Mouse (Mus musculus) megakaryocyte, embryonic 14.5 days (primary cell): ENCODE results near the gene Galnt17.

Experiments used
- FLI1 ChIP-seq: IDR thresholded peaks from 2 replicates; pipeline ENCODE4 v1.6.1; 2012; ENCODE audit warnings: low read length, inconsistent platforms, mixed read lengths
- GATA1 ChIP-seq: IDR thresholded peaks from 3 replicates; pipeline ENCODE4 v1.6.1; 2012; ENCODE audit warnings: mixed read lengths, low read length, inconsistent platforms, borderline replicate concordance

DNA sequence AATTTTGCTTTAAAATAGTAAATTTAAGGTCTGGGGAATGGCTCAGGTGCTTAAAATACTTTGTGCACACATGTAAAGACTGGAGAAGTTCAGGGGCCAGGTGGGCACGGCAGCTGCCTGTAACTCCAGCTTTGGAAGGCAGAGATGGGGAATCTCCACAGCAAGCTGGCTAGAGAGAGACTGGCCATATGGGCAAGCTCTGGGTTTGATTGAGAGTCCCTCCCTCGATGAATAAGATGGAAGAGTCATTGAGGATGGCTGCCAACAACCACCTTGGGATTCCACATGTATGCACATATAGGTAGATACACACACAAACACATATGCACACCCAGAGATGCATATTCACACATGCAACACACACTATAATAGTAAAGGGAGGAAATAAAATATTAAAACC, 42.0 kb downstream of the Galnt17 start:
- TF ChIP-seq GATA1 (no peak), FLI1 (no peak)
